Mouse (Mus musculus): Measurements from ENCODE around the gene Atg16l2.

Atg16l2 gene

GRCm38 (mm10) chr7:101301881-101302456, at the start of gene Atg16l2:
Gene Atg16l2 (minus strand): TSS chr7:101302251.
- CTCF ChIA-PET, result interaction anchor here (0.6 to 1.3 kb wide), 5 partner anchors 14 to 182 kb away, joined by 3 to 10 read pairs (median 3); no protein-coding TSS in a partner anchor

DNA sequence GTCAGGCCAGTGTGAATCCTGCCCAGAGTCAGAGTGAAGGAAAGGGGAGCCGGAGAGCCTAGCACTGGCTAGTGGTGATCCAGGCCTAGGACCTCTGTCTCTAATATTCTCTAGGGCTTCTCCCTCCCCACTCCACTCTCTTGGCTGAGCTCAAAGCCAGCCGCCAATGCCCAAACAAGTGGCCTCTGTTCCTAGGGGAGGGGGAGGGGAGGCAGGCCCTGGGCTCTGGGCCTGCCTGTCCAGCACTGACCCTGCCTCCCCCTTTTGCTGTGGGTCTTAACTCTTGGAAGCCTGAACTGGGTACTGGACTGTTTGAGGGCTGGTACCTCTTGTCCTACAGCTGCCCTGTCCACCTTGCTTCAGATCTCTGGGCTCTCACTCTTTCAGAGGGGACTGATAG, 47.8 kb upstream of the Atg16l2 start:
- CTCF ChIA-PET, result interaction anchor here (0.9 kb wide), 1 partner anchor 33 kb away, joined by 3 read pairs; no protein-coding TSS in a partner anchor

DNA sequence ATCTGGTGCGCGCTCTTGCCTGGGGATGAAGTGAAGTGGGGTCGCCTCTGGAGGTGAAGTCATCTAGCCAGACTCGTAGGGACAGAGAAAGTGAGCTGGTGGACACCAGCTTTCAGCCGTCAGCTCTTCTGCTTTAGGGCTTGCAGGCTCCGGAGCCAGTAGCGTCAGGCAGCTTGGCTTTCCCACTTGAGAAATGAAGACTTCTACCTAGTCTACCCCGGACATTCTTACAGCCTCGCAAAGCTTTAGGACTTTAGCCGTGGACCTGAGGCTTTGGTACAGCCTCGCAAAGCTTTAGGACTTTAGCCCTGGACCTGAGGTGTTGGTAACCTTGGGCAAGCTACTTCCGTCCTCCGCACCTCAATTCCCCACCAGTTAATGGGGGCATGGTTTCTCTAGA, 46.3 kb upstream of the Atg16l2 start:
- CTCF ChIA-PET, result interaction anchor here (0.5 to 1.0 kb wide), 2 partner anchors 60 to 64 kb away, joined by 3 to 5 read pairs; no protein-coding TSS in a partner anchor

- CTCF ChIA-PET, result interaction anchor here (0.5 to 1.0 kb wide), 3 partner anchors 15 to 64 kb away, joined by 3 to 5 read pairs (median 3); no protein-coding TSS in a partner anchor
These were observed 45.8 kb upstream of the Atg16l2 start, which contains the start of gene Arap1 for GRCm38 (mm10) chr7:101347767-101348270. Gene Arap1 (plus strand): TSS chr7:101348067.

DNA sequence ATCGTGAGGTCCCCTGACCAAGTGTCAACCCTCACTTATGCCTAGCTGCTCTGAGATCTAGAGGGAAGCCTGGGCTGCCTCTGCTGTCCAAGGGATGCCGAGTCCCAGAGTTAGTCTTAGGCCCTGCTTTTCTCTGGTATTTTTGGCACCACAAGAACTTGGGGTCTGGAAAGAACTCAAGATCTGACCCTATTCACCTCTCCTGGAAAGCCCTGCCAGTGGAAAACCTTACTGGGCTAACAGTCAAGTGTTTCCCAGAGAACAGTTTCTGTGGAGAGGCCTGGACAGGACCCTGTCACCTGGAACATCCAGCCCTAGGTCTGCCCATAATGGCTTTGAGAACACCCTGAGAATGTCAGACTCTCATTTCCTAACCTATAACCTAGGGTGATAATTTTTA, 44.9 kb upstream of the Atg16l2 start:
- CTCF ChIA-PET, result interaction anchor here (0.7 kb wide), 1 partner anchor 15 kb away, joined by 3 read pairs; no protein-coding TSS in a partner anchor

DNA sequence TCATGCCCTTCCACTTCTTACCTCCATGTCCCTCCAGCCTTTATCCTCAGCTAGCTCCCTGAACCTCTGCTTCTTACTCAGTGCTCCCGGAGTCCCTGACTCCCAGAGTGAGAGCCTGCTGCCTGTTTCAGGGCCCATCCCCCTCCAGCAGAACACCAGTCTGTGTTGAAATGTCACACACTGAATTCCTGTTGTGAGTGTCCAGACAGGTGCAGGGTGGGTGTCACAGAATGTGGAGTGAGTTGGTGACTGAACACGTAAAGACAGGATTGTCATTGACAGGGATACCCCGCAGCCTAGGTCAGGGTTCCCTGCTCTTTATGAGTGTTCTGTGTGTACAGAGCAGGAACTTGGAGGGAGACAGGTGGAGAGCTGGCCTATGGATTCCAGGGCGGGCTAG, 42.8 kb upstream of the Atg16l2 start:
- CTCF ChIA-PET, result interaction anchor here (1.1 kb wide), 1 partner anchor 18 kb away, joined by 3 read pairs; no protein-coding TSS in a partner anchor

GRCm38 (mm10) chr7:101343135-101343534, 41.1 kb upstream of the Atg16l2 start:
- CTCF ChIA-PET, result interaction anchor here (0.6 kb wide), 2 partner anchors 24 to 593 kb away, joined by 12 to 15 read pairs; no protein-coding TSS in a partner anchor

GRCm38 (mm10) chr7:101341405-101341804, 39.4 kb upstream of the Atg16l2 start:
- CTCF ChIA-PET, result interaction anchor here (0.6 kb wide), 1 partner anchor 43 kb away, joined by 3 read pairs; no protein-coding TSS in a partner anchor

- CTCF ChIA-PET, result no interaction called here
These were observed 35.4 kb upstream of the Atg16l2 start for GRCm38 (mm10) chr7:101337401-101337800.

DNA sequence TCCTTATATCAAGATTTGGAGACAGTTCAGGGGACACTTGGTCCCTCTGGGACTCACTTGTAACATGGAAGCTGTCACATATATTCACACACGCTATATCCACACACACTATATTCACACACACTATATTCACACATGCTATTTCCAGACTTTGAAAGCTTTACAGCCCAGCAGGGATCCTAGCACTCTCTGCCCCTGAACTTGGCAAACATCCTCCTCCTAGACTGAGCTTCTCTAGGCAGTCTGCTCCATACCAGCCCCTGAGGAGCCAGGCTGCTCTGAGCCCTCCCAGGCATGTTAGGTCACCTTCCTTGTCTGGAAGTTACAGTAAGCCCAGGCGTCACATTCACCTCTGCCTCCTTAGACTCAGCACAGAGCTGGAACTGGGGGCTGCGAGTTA, 34.6 kb upstream of the Atg16l2 start:
- CTCF ChIA-PET, result interaction anchor here (0.6 kb wide), 1 partner anchor 24 kb away, joined by 9 read pairs; no protein-coding TSS in a partner anchor

DNA sequence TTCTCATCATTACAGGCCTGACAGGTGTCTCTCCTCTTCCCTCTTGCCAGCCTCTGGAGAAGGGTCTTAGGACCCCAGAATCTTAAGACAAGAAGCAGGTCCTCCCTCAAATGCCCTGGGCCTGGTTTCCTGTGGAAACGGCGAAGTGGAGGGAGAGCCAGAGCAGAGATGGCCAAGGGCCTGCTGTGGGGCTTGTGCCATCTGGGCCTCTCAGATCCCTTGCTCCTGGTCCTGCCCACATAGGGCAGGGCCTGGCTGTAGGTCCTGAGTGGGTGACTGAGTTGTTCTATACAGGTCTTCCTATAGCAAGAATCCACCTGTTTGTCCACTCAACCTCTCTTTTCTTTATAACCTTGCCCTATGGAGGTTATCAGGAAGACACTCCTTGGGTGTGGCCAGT, 33.2 kb upstream of the Atg16l2 start:
- CTCF ChIA-PET, result no interaction called here

GRCm38 (mm10) chr7:101332045-101332831, 30.2 kb upstream of the Atg16l2 start:
- CTCF ChIA-PET, result interaction anchor here (0.6 kb wide), 1 partner anchor 40 kb away, joined by 12 read pairs; no protein-coding TSS in a partner anchor

DNA sequence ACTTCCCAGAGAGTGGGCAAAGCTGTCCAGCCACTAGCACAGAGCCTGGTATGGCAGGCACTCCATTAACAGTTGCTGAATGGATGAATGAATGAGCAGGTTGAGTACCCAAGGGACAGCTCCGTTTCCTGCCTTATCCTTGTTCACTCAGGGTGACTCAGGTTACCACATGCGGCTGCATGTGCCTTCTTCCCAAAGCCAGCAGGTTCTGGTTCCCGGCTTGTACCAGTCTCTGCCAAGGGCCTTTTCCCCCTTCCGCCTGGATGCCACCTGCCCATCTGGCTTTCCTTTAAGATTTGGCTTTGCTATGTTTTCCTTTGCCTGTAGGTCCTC, 28.8 kb upstream of the Atg16l2 start:
- CTCF ChIA-PET, result no interaction called here

DNA sequence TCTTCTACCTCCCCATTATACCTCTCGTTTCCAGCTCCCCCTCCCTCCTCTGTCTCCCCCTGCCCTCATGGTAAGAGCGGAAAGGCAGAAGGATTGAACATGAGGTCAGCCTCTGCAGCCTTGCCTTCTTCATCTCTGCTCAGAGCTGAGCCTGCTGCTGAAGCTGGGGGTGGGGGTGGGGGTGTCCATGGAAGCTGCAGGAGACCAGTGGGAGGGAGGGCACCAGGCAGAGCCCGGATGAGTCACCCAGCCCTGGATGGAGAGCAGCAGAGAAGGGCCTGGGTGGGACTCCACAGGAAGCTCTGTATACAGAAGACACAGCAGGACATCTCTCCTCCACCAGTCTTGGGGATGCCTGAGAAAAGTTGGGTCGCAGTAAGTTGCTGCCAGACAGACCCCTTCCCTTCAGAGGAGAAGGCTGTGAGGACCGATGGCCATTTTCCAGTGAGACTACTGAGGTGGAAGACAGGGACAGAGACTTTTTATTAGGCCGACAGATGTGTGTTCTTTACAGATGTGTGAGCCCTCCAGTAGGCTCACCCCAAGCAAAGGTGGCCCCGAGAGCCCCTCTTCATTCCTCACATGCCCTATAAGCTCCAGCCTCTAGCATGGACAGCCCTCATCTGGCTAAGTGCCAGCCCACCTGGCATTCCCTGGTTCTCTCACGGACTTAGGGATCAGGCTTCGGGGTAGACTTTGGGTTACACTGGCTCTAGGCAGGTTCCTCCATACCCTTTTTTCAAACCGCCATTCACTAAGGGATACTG, 28.2 kb upstream of the Atg16l2 start:
- CTCF ChIA-PET, result no interaction called here

DNA sequence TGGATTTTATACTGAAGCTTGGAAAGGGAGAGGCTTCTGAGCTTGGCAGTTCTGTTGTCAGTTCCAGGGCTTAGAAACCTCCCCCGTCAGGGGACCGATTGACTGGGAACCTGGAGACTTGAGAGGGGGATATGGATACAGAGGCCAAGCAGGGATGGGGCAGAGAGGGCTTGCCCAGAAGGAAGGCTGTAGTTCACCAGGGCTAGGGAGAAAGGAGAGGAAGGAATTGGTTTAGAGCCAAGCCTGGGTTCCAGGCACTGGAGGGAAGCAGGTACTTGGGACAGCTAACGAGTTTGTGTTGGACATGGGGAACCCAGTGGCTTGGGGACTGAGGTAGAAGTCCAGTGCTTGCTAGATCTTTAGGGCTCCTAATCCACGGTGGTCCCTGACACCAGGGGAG, 27.6 kb upstream of the Atg16l2 start:
- CTCF ChIA-PET, result no interaction called here

GRCm38 (mm10) chr7:101328621-101329158, 26.6 kb upstream of the Atg16l2 start:
- CTCF ChIA-PET, result no interaction called here

- CTCF ChIA-PET, result no interaction called here
These were observed 25.7 kb upstream of the Atg16l2 start for GRCm38 (mm10) chr7:101327786-101328185.

DNA sequence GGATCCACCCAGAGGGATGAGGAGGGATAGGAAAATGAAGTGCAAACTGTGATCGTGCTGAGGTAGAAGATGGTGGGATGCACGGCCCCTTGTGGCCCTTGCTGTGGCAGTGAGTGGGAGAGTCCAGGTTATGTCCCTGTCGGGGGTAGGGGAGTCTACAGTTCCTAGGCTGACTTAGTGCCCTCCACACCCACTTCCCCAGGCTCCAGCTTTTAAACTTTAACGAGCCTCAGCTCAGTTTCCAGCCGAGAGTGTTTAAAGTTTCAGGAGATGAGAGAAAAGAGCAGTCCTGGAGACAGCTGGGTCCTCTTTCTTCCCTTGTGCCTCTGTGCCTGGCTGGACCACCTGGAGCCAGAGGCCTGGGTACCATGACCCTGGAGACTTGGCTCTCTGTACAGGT, 25.2 kb upstream of the Atg16l2 start:
- CTCF ChIA-PET, result interaction anchor here (1.1 kb wide), 1 partner anchor 17 kb away, joined by 3 read pairs; no protein-coding TSS in a partner anchor

- CTCF ChIA-PET, result interaction anchor here (0.6 kb wide), 1 partner anchor 33 kb away, joined by 3 read pairs; no protein-coding TSS in a partner anchor
These were observed 24.0 kb upstream of the Atg16l2 start for GRCm38 (mm10) chr7:101326006-101326405.

GRCm38 (mm10) chr7:101324142-101324962, 22.3 kb upstream of the Atg16l2 start:
- CTCF ChIA-PET, result no interaction called here
